Mouse (Mus musculus): Measurements from ENCODE around the gene Arhgap28. TPM values are rescaled to one million over a fixed set of nuclear protein-coding genes. Genes with fewer than 3 reads are reported as not detected.

The Arhgap28 gene
- total RNA-seq, 1 experiment from 2014 or later: 5.5 TPM

DNA sequence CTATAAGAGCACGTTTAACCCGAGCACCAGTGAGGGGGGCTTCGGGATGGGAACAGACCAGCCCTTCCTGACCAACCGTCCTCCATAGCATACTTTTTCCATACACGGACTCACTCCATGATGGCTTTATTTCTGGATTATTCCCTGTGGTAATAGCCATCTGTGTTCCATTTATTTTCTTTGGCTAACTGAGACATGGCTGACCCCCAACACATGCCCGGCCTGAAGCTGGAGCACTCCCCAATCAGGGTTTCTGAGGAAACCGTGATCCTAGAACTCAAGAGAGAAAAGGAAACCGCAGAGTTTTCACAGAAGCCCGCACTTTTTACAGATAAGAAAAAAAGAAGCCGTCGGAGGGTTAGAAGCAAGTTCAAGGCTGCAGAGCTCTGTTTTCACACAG lies 91.9 kb downstream of the Arhgap28 start:
- no peak for ATAC-seq (replicated peaks in 1 of 2; ENCODE audit: insufficient read depth in 1 of 2, low FRiP score in 2 of 2, low TSS enrichment in 1 of 2, low read depth in 1 of 2, poor library complexity in 2 of 2, severe bottlenecking in 2 of 2)

DNA sequence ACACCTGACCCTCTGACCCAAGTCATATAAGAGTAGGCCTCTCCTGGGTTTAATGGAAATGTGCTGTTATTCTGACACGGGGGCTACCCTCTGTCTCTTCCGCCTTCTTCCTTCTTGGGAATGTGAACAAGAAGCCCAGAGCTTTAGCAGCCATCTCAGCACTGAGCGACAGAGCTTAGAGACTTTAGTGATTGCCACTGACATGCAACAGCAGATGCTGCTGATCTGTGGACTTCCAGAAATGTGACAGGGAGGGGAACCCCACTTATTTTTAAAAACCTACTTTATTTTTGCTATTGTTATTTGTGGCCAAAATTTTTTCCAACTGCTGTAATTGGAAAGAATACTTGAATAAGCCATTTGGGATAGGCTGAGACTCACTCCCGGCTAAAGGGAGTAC lies 95.4 kb downstream of the Arhgap28 start:
- no peak for ATAC-seq (replicated peaks in 1 of 2; ENCODE audit: insufficient read depth in 1 of 2, low FRiP score in 2 of 2, low TSS enrichment in 1 of 2, low read depth in 1 of 2, poor library complexity in 2 of 2, severe bottlenecking in 2 of 2)

DNA sequence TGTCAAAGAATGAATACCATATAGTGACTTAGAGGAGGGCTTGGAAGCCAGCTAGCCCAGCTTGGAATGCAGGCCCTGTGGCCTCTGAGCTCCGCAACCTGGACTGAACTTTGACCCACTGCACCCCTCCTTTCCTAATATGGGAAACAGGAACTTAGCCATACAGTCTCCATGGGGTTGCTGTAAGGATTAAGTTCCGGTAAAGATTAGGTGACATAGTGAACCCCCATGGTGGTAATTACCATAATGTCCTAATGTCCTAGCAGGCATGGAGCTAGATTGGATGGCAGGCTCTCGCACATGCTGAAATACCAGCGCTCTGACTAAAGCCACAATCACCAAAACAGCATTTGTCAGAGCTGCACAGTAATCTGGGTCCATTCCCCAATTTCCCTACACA lies 95.8 kb downstream of the Arhgap28 start:
- no peak for ATAC-seq (replicated peaks in 1 of 2; ENCODE audit: insufficient read depth in 1 of 2, low FRiP score in 2 of 2, low TSS enrichment in 1 of 2, low read depth in 1 of 2, poor library complexity in 2 of 2, severe bottlenecking in 2 of 2)

DNA sequence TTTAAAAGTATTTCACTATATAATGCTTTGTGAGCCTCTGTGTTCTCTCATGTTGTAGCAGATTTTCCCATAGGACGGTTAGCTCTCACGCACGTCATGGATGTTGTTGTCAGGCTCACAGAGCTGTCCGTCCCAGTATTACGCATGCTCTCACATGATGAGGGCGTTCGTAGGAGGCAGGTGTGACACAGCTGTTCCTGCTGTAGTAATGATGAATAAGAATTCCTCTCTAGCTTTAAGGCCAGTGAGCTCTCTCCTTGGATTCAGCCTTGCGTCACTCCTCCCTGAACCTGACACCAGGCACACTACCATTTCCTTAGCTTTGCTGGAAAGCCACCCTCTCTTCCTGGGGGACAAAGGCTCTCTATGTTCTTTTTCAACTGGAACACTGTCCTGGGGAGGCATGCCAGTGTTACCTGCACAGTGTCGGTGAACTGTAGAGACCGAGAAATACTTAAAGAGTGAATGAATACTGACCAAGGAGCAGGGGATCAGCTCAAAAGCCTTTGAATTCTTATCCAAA lies 96.3 kb downstream of the Arhgap28 start:
- ATAC-seq (replicated peaks in 1 of 2; ENCODE audit: insufficient read depth in 1 of 2, low FRiP score in 2 of 2, low TSS enrichment in 1 of 2, low read depth in 1 of 2, poor library complexity in 2 of 2, severe bottlenecking in 2 of 2): no peak

DNA sequence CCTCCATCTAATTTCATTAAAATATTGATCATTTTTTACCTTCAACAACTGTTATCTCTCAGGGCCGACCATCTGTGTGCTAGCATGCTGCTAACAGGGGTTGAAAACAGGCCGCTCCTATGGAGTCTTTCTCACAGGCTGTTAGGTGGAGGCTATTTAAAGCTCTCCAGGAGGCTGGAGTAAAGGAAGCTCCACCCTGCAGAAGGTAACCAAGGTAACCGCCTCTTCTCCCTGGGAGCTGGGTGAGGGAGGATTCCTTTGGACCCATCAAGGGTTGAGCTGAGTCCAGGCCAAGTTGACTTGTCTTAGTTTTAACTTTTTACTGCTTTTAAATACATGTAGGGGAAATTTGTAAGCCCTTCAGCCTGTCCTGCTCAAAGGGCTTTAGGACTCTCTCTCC lies 97.7 kb downstream of the Arhgap28 start:
- ATAC-seq (replicated peaks in 1 of 2; ENCODE audit: insufficient read depth in 1 of 2, low FRiP score in 2 of 2, low TSS enrichment in 1 of 2, low read depth in 1 of 2, poor library complexity in 2 of 2, severe bottlenecking in 2 of 2): no peak

DNA sequence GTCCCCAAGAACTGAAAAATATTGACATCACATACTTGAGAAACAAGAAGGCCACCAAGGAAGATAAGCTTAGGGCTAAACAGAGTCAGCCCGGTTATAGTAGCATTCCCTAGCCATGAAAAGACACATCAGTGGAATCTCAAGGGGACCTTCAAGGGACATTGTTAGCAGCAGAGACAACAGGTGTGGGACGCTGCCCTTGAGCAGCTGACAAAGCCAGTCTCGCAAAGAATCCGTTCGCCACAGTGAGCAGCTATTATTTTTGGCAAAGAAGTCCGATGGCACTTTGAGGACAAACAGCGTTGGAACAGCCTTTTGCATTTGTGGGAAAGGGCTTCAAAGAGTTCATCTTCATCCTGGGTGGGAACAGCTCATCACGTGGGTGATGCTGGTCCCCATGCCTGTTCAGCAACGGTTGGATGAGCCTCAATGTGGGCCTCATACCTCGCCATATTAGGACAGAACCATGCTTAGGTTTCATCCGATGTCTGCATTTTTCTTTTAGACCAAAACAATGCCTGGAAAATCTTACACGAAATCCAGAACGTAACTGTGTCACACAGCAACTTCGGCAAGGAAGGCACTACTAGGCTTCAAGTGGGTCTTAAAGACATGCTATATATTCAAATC lies 99.5 kb downstream of the Arhgap28 start:
- no peak for ATAC-seq (replicated peaks in 1 of 2; ENCODE audit: insufficient read depth in 1 of 2, low FRiP score in 2 of 2, low TSS enrichment in 1 of 2, low read depth in 1 of 2, poor library complexity in 2 of 2, severe bottlenecking in 2 of 2)

DNA sequence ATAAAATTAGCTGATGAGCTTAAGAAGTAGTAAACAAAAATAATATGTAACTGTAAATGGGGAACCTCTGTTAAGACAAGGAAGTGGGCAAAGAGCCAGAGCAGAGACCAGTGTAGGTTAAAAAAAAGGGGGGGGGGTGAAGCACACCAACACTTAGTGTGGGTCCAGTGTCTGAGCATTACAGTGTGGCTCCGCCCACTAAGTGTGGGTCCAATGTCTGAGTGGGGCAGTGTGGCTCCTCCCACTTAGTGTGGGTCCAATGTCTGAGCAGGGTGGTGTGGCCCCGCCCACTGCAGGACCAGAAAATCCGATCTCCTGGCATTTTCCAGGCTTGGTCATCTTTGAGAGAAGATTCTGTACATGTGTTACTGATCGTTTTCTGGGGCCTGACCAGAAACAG lies 101.1 kb downstream of the Arhgap28 start:
- ATAC-seq (replicated peaks in 1 of 2; ENCODE audit: insufficient read depth in 1 of 2, low FRiP score in 2 of 2, low TSS enrichment in 1 of 2, low read depth in 1 of 2, poor library complexity in 2 of 2, severe bottlenecking in 2 of 2): peak; percentile 62 to 73; a peak in 3 of 4 replicates

DNA sequence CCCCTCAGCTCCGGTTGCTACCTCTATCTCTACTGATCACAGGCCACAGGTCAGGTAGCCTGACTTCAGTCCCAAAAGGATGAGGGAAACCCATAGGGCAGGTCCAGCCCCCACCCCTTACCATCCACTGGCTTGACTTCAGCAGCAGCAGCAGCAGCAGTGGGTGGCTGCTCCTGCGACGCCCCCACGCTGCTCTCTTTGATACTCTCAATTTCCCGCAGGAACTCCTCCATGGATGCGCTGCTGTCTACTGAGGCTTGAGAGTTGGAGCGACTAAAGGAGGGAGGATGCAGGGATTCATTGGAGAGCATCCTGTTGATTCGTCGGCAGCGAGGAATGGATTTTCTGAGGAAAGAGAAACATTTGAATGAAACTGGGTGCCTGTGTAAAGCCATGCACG lies 102.8 kb downstream of the Arhgap28 start:
- no peak for ATAC-seq (replicated peaks in 1 of 2; ENCODE audit: insufficient read depth in 1 of 2, low FRiP score in 2 of 2, low TSS enrichment in 1 of 2, low read depth in 1 of 2, poor library complexity in 2 of 2, severe bottlenecking in 2 of 2)

DNA sequence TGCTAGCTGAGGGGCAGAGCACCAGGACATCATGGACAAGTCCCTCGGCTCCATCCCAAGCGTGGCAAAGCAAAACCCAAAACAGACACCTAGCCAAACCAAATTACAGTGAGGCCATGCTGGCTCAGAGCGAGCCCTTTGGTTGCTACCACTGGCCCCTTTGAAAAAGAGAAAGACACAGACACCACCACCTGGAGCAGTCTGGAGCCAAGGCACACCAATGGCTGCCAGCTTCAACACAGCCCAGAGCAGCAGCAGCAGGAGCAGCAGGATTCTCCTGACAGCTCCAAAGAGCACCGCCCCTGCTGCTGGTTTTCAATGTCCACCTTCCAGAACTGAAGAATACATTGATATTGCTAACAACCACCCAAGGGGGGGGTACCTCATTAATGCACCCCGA lies 104.5 kb downstream of the Arhgap28 start:
- no peak for ATAC-seq (replicated peaks in 1 of 2; ENCODE audit: insufficient read depth in 1 of 2, low FRiP score in 2 of 2, low TSS enrichment in 1 of 2, low read depth in 1 of 2, poor library complexity in 2 of 2, severe bottlenecking in 2 of 2)

DNA sequence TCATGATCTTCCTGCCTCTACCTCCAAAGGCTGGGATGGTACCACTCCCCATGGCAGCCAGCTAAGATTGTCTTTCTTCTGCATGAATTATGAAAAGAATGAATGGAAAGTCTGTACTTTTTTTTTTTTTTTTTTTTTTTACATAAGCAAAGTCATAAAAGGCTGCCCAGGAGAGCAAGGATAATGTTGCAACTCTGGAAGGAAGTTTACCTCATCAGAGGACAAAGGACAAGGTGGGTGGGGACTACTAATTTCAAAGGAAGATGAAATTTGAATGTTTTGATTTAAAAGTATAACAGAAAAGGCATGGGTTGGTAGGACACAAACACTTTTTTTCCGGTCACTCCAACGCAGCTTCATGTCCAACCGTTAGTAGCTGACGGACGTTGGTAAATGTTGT lies 107.5 kb downstream of the Arhgap28 start:
- no peak for ATAC-seq (replicated peaks in 1 of 2; ENCODE audit: insufficient read depth in 1 of 2, low FRiP score in 2 of 2, low TSS enrichment in 1 of 2, low read depth in 1 of 2, poor library complexity in 2 of 2, severe bottlenecking in 2 of 2)

DNA sequence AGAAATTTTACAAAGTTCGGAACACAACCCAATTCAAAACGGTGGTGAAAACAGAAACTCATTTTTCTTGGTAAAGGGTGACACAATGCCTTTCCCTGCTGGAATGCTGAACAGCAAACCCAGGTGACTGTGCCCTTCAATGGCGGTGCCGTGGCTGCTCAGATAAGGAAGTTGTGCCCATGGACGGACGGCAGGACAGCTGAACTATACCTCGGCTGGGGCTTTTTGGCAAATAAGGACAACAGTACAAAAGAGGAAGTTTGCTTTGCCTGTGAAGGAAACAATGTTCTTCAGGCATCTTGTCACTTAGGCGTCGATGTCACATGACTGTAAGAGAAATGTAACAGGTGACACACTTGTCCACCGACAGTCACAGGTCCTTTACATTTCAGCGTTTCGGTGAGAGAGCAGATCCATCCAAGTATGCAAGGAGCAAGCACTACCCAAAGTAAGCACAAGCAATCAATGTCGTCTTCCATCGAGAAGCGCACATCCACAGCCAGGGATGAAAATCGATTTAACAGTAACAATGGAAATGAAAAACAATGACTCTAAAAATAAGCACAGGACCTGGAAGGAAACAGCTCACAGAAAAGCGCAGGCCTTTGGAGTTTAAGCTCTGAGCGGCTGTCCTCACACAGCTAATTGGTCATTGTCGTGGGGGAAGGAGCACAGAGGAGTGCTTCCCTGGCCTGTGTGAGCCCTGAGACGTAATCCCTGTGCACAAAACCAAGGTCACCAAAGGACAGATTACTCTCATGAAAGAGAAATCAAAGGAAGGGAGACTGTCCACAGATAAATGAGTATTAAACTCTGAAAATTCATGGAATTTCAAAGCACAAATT lies 114.2 kb downstream of the Arhgap28 start:
- ATAC-seq (replicated peaks in 1 of 2; ENCODE audit: insufficient read depth in 1 of 2, low FRiP score in 2 of 2, low TSS enrichment in 1 of 2, low read depth in 1 of 2, poor library complexity in 2 of 2, severe bottlenecking in 2 of 2): peak; percentile 88 to 93

DNA sequence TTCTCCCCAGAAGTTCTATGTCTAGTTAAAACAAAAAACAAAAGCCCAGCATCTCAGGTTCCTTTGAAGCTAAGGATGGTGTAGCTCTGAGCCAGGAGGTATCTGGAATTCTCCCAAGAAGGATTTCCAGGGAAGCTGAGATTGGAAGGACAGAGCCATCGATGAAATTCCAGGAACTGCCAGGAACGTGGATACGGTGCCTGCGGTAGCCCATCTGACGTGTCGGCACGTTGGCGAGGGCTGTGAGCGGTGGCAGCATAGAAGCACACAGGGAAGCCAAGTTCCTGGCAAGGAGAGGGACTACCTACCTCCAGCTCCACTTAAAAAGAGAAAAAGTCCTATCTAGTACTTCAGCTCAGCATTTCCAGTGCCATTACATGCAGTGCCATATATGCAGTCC lies 115.8 kb downstream of the Arhgap28 start:
- no peak for ATAC-seq (replicated peaks in 1 of 2; ENCODE audit: insufficient read depth in 1 of 2, low FRiP score in 2 of 2, low TSS enrichment in 1 of 2, low read depth in 1 of 2, poor library complexity in 2 of 2, severe bottlenecking in 2 of 2)

DNA sequence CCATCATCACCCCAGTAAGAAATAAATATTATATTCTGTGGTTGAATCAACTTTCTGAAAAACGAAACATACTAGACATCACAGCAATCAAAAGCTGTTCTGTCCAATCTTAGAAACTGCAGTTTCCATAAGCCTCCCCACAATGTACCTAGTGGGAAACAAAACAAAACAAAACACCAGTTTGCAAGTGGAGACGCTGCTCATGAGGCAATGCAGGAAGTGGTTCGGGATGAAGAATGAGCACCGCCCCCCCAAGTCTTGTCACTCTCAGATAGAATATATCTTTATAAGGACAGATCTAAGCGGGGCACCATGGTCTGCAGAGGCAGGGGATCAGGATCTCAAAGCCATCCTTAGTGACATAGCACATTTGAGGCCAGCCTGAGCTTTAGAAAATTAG lies 117.6 kb downstream of the Arhgap28 start:
- ATAC-seq (replicated peaks in 1 of 2; ENCODE audit: insufficient read depth in 1 of 2, low FRiP score in 2 of 2, low TSS enrichment in 1 of 2, low read depth in 1 of 2, poor library complexity in 2 of 2, severe bottlenecking in 2 of 2): no peak

DNA sequence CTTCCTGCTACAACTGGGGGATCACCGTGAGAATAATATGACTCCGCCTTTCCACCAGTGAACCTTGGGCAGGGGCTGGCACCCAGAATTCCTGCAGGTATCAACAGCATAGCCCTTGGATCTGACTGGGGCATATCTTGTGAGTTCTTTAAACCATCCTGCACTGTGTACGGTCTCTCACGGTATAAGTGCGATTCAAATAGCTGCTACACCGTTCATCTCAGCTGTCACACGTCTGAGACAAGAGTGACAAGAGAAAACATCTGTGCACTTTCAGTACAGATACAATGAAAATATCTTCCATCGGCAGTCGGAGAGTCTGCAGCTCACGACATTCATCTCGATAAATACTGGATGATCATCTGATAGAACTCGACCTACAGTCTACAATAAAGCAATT lies 126.3 kb downstream of the Arhgap28 start:
- ATAC-seq (replicated peaks in 1 of 2; ENCODE audit: insufficient read depth in 1 of 2, low FRiP score in 2 of 2, low TSS enrichment in 1 of 2, low read depth in 1 of 2, poor library complexity in 2 of 2, severe bottlenecking in 2 of 2): no peak

DNA sequence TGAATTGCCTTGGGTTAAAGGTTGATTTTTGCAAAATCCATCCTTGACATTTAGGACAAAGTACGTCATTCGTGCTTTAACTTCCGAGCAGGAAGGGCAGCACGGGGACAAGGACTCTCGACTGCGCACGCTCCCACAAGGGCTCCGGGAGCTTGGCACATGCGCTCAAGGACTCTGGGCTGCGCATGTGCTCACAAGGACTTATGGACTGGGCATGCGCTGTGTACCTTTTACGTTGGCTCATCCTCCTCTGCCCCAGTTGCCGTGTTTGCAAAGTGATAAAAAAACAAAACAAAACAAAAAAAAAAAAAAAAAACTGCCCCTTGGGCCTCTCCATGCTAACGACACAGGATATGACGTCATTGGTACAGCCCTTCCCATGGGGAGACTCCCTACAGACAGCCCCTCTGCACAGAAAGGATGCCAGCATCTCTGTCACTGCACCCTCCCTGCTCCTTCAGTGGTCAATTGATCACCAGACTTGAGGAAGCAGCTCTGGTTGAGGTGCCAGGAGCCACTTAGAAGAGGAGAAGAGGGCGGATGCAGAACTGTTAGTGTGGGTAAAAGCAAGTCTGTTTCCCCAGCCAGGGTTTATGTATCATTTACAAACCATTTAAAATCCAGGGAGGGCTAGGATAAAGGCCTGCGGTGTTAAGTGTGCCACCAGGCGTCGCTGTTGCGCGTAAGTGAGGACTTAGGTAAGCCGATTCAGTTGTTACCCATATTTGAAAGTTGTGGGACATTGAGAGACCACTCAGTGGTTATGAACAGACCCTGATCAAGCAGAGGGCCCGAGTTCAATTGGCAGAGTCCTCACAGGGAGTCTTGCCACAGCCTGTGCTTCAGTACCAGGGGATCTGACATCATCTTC lies 134.0 kb downstream of the Arhgap28 start:
- ATAC-seq (replicated peaks in 1 of 2; ENCODE audit: insufficient read depth in 1 of 2, low FRiP score in 2 of 2, low TSS enrichment in 1 of 2, low read depth in 1 of 2, poor library complexity in 2 of 2, severe bottlenecking in 2 of 2): peak; percentile 61 to 66; a peak in 3 of 4 replicates

DNA sequence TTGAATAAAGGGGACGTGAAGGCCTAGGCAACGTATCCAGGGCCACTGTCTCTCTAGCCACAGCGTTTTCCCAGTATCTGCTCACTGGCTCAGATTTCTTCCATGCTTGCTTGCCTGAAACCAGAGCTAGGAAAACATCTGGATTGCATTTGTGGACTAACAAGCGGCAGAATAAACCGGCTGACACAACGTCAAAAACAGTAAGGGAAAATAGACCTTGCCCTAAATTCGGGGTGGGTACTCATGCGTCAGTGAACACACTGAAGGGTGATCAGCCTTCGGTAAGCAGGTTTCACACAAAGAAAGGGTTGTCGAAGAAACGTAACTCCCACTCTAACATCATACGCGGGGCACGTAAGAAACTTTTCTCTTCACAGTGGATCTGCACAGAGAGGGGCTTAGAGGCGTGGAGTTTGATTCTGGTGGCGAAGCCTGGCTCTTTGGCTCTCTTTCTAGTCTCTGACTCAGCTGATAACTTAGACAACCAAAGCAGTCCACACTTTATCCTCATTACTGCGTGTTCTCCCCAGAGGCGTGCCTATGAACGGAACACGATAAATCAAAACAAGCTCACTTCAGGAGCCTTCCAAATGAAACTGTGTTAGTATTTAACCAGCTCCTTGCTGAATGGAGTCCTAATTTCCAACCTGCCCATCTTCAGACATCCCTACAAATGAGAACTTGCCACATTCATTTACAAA lies 137.2 kb downstream of the Arhgap28 start:
- no peak for ATAC-seq (replicated peaks in 1 of 2; ENCODE audit: insufficient read depth in 1 of 2, low FRiP score in 2 of 2, low TSS enrichment in 1 of 2, low read depth in 1 of 2, poor library complexity in 2 of 2, severe bottlenecking in 2 of 2)

DNA sequence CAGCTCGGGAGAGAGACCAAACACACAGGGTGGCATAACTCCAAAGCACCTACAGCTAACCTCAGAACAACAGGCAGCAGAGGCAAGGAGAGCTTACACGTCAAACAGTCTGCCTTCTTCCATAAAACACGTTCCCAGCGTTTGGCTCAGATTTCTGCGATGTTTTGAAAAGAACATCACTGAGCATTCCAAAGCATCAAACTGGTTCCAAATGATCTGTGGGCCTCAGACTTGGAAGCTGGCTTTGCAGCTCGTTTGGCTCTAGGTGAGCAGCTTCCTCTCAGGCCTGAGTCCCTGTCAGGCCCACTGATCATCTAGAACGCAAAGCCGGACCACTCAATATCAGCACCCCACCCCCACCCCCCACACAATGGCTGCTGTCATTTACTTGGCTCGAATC lies 137.9 kb downstream of the Arhgap28 start:
- no peak for ATAC-seq (replicated peaks in 1 of 2; ENCODE audit: insufficient read depth in 1 of 2, low FRiP score in 2 of 2, low TSS enrichment in 1 of 2, low read depth in 1 of 2, poor library complexity in 2 of 2, severe bottlenecking in 2 of 2)

All from hematopoietic stem cell, adult 5-6 weeks (primary cell).